Mouse (Mus musculus): Measurements from ENCODE around the gene Ccl17.

DNA sequence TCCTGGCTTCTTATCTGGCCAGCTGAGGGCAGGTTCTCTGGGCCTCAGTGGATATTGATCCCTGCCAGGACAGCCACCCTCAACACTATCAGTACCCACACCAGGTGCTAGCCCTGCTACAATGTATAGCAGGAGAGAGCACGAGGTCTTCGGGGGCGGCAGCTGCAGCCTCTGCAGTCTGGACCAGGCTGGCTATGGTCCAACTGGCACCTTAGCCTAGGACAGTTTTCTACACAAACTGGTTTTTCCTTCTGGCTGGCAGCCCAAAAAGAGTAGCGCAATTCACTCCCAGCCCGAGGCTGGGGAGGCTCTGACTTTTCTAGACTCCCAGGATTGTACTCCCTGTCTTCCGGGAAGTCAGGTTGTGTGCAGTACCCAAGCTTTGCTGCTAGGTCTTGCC lies 39.3 kb upstream of the Ccl17 start:
- no peak for TF ChIP-seq CTCF (IDR thresholded peaks at IDR 0.05; ENCODE audit: borderline replicate concordance, insufficient read depth, low read depth, low read length)
- TF ChIP-seq POLR2A (IDR thresholded peaks at IDR 0.05; ENCODE audit: borderline replicate concordance, insufficient read depth, low read length), result no peak
